Mouse (Mus musculus): Measurements from ENCODE around the gene Tbc1d12. TPM values are rescaled to one million over a fixed set of nuclear protein-coding genes. Genes with fewer than 3 reads are reported as not detected.

The Tbc1d12 gene
- total and polyA plus RNA-seq, 2 experiments from 2014 or later: 6.2 to 28.8 TPM

DNA sequence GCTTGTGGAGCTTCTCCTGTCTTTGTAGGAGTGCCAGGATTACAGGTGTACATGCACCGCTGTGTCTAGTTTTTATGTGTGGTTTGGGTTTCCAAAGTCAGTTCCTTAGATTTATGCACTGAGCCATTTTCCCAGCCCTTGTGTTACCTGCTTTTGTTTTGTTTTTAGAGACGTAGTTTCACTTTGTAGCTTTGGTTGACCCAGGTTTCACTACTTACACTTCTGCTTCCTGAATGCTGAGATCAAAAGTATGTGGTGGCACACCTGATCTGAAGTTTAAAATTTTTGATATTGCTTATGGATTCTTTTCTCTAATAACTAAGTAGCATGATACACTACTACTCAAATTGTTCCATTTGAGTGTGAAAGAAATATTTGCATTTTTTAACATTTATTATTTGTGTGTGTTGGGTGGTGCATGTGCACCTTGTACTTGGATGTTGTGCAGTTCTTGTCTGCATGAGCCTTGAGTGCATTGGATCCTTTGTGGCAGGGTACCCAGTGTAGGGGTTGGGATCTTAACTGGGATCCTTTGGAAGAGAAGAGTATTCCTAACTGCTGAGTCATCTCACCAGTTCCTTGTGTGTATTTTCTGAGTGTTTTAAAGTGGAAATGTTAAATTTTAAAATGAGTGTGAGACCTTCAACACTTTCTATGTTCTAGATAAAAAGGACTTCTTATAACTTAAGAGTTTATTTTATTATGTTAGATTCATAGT, 108.4 kb downstream of the Tbc1d12 start:
- H3K36me3 ChIP-seq (ENCODE audit: insufficient read depth, low read length): no peaks in the 10 kb centered on the region
- no peaks in the 10 kb centered on the region for H3K9me3 ChIP-seq (ENCODE audit: low read length)
- H3K4me2 ChIP-seq (ENCODE audit: low read depth, low read length, poor library complexity, severe bottlenecking): no peak overlapping the region
- 87% methylated on average over 2 of the region's 2 CpGs for WGBS
- no peak overlapping the region for H3K4me3 ChIP-seq (ENCODE audit: low read depth, low read length)
- H3K4me1 ChIP-seq (ENCODE audit: insufficient read depth, low read length): no peaks in the 10 kb centered on the region
- H3K27me3 ChIP-seq (ENCODE audit: insufficient read depth, low read length): no peaks in the 10 kb centered on the region
- no peak for TF ChIP-seq CTCF (IDR thresholded peaks at IDR 0.05)
- ATAC-seq (ENCODE audit: low FRiP score) (no peak), DNase-seq (ENCODE audit: low spot score) (no peak)
- no peak overlapping the region for H3K9ac ChIP-seq (replicated peaks; ENCODE audit: low read length, poor library complexity, severe bottlenecking)
- H3K27ac ChIP-seq (ENCODE audit: low read depth, low read length): no peak overlapping the region

Other genes starting within 250 kb of the Tbc1d12 start
- 7.5 and 7.9 TPM in 2 replicates for gene Noc3l, start 17.3 kb upstream of the Tbc1d12 start, total RNA-seq (2014; rRNA removed)
- gene Noc3l, start 17.3 kb upstream of the Tbc1d12 start, polyA plus RNA-seq (2015; fragmentation: Nextera tagmentation; extraction: Ambion mirVana): 2.1 and 2.7 TPM in 2 replicates
- 3.7 and 5.5 TPM in 2 replicates for gene Hells, start 94.3 kb downstream of the Tbc1d12 start, total RNA-seq (2014; rRNA removed)
- gene Hells, start 94.3 kb downstream of the Tbc1d12 start, polyA plus RNA-seq (2015; fragmentation: Nextera tagmentation; extraction: Ambion mirVana): 3.6 and 4.8 TPM in 2 replicates
- gene Cyp2c55, start 170.4 kb downstream of the Tbc1d12 start, total RNA-seq (2014; rRNA removed): 0.38 TPM in 1 of 2 replicates, not detected in the other
- gene Cyp2c55, start 170.4 kb downstream of the Tbc1d12 start, polyA plus RNA-seq (2015; fragmentation: Nextera tagmentation; extraction: Ambion mirVana): 0.07 and 0.09 TPM in 2 replicates
- gene Cyp2c65, start 224.4 kb downstream of the Tbc1d12 start, total RNA-seq (2014; rRNA removed): not detected in 2 replicates
- gene Cyp2c65, start 224.4 kb downstream of the Tbc1d12 start, polyA plus RNA-seq (2015; fragmentation: Nextera tagmentation; extraction: Ambion mirVana): 0.09 TPM in 1 of 2 replicates, not detected in the other